Comparison of ENCODE assay signal across 22 mouse cellular contexts in the genomic region with DNA sequence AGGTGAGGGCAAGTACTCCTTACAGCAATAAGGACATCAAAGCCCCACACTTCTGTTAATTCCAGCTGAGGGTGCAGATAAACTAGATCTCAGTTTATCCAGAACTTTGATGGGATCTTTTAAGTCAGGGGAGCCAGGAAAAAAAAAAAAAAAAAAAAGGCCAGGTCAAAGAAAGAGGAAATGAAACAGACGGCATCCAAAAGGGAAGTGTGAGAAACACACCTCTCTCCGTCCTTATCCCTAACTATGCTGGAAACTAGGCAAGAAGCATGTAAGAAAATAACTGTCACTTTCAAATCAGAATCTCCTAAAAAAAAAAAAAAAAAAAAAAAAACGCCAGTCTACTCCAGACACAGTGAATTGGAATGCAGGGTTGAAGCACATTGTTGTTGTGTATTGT. TPM values are rescaled to one million over a fixed set of nuclear protein-coding genes. Genes with fewer than 3 reads are reported as not detected.
"Had no signal": no experiment of that assay in that cellular context is flagged by ENCODE, and none has a peak within 500 bp of the region (broad histone marks: within the 10 kb centered on the region; RNA-seq: fewer than 3 reads in every experiment).

No protein-coding gene starts in this region.

- H3K9ac ChIP-seq: embryonic facial prominence, embryonic 12.5 days; embryonic facial prominence, embryonic 13.5 days; embryonic facial prominence, embryonic 15.5 days; forebrain, embryonic 12.5 days; forebrain, embryonic 13.5 days; forebrain, embryonic 15.5 days; forebrain, postnatal 0 days had no signal

- H3K4me1 ChIP-seq: embryonic facial prominence, embryonic 12.5 days; embryonic facial prominence, embryonic 15.5 days; forebrain, embryonic 15.5 days had no signal

- H3K27ac ChIP-seq: embryonic facial prominence, embryonic 10.5 days; embryonic facial prominence, embryonic 12.5 days; embryonic facial prominence, embryonic 13.5 days; embryonic facial prominence, embryonic 15.5 days; forebrain, embryonic 10.5 days; forebrain, embryonic 12.5 days; forebrain, embryonic 13.5 days; forebrain, embryonic 15.5 days; gastrocnemius, adult 2 months; heart, adult 2 months had no signal

- H3K9me3 ChIP-seq: embryonic facial prominence, embryonic 10.5 days; embryonic facial prominence, embryonic 12.5 days; embryonic facial prominence, embryonic 13.5 days; embryonic facial prominence, embryonic 15.5 days; forebrain, embryonic 10.5 days; forebrain, embryonic 12.5 days; forebrain, embryonic 13.5 days; forebrain, embryonic 15.5 days had no signal

- H3K4me2 ChIP-seq: embryonic facial prominence, embryonic 12.5 days; embryonic facial prominence, embryonic 13.5 days; embryonic facial prominence, embryonic 15.5 days; forebrain, embryonic 12.5 days; forebrain, embryonic 13.5 days; forebrain, embryonic 15.5 days had no signal

- DNase-seq: cerebellum, adult 9-11 months; cerebellum, postnatal 36 days; embryo, embryonic 11 days; forebrain, postnatal 0 days; gastrocnemius, adult 2 months; gastrocnemius, postnatal 10 days; gastrocnemius, postnatal 14 days; gastrocnemius, postnatal 25 days; gastrocnemius, postnatal 36 days; heart, adult 11 months; heart, adult 18-20 months; heart, adult 2 months had no signal

- H3K36me3 ChIP-seq: embryonic facial prominence, embryonic 10.5 days; embryonic facial prominence, embryonic 12.5 days; embryonic facial prominence, embryonic 13.5 days; embryonic facial prominence, embryonic 15.5 days; forebrain, embryonic 10.5 days; forebrain, embryonic 12.5 days; forebrain, embryonic 15.5 days had no signal

- H3K4me3 ChIP-seq: embryonic facial prominence, embryonic 10.5 days; embryonic facial prominence, embryonic 12.5 days; embryonic facial prominence, embryonic 13.5 days; embryonic facial prominence, embryonic 15.5 days; erythroblast, embryonic 14.5 days; forebrain, embryonic 10.5 days; forebrain, embryonic 12.5 days; forebrain, embryonic 13.5 days; forebrain, embryonic 15.5 days; gastrocnemius, adult 2 months; heart, adult 2 months had no signal

- H3K27me3 ChIP-seq: embryonic facial prominence, embryonic 12.5 days; embryonic facial prominence, embryonic 13.5 days; embryonic facial prominence, embryonic 15.5 days; forebrain, embryonic 12.5 days; forebrain, embryonic 13.5 days; forebrain, embryonic 15.5 days had no signal

RNA-seq across cellular contexts. Expression of a gene that starts 57.3 kb away (rescaled TPM):
- total RNA-seq: granulocyte monocyte progenitor cell, adult 5-6 weeks had no signal
- polyA plus RNA-seq: erythroblast, embryonic 14.5 days had no signal
